Mouse (Mus musculus) bone marrow macrophage, adult 2 months (primary cell): ENCODE results near the gene AA986860. TPM values are rescaled to one million over a fixed set of nuclear protein-coding genes. Genes with fewer than 3 reads are reported as not detected.

Experiments
- H3K27ac ChIP-seq: 2 replicates; pipeline ENCODE4 v1.5.1; 2012; ENCODE audit warnings: low read depth, low read length; ENCODE audit not compliant: insufficient read depth
- H3K4me1 ChIP-seq: 2 replicates; pipeline ENCODE4 v1.6.1; 2012; ENCODE audit warnings: low read length; ENCODE audit not compliant: control insufficient read depth, insufficient read depth
- H3K4me3 ChIP-seq: 2 replicates; pipeline ENCODE4 v1.5.1; 2012; ENCODE audit warnings: mild to moderate bottlenecking, low read length, moderate library complexity; ENCODE audit not compliant: insufficient read depth
- CTCF ChIP-seq: IDR thresholded peaks from 2 replicates; pipeline ENCODE4 v1.5.1; 2012; ENCODE audit warnings: low read depth, mild to moderate bottlenecking, low read length, moderate library complexity
- POLR2A ChIP-seq: IDR thresholded peaks from 2 replicates; pipeline ENCODE4 v1.6.1; 2012; ENCODE audit warnings: mild to moderate bottlenecking, low read depth, low read length, borderline replicate concordance
- polyA plus RNA-seq: library from polyadenylated mRNA; stranded (reverse); fragments of >200 nt; gene quantifications from 2 replicates; pipeline ENCODE4 v1.2.4, GENCODE M21; 2012; ENCODE audit not compliant: missing spikeins, insufficient read depth, insufficient read length

AA986860 gene
- polyA plus RNA-seq, 1 experiment, result 0.66 TPM

DNA sequence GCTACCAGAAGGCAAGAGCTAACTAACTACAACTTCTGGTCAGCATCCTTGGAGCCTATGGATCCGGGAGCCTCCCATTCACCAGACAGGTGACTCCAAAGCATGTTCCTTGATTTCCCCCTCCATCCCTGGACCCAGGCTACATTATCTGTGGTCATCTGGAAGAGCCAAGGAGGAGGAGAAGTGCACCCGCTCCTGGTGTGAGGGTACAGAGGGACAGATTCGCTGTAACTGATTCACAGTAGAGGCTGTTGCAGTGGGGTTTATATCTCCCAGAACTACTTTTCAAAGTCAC, 15.6 kb upstream of the AA986860 start:
- peak overlapping the region; percentile 89 for H3K4me3 ChIP-seq
- peaks cover 14% of the 10 kb centered on the region for H3K4me1 ChIP-seq
- TF ChIP-seq POLR2A (no peak), CTCF (no peak)
- peak overlapping the region; percentile 60 for H3K27ac ChIP-seq

DNA sequence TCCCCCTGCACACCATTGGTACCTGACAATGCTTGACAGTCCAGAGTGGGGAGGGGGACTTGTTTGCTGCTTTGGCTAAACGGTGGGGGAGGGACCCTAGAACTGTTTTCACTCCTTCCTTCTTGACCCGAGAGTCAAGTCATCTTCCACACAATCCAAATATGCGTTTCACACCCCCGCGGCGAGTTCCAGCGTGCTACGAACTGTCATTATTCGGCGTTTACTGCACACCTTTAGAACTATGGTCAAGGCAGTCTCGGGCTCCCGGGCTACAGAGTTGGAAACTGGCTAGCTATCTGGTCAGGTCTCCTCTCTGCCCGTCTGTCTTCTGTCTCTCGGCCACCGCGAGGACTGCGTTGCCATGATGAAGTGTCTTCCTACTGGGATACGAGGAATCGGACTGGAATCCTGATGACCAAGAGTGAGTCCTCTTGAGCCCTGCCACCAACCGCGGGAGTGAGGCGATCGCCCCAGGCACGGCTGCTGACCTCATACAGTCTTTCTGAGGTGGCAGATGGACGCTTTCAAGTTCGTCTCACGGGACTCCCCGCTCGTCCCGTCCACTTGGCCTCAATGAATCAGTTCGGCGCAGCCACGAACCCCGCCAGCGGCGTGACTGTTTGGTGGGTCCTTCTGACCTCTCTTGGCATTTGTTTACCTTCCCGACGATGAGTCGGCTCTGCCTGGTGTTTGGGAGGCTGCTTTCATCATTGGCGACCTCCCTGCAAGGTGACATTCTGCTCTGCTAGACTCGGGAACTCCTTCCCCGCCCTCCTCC, 15.1 kb upstream of the AA986860 start:
- Histone ChIP-seq H3K4me1 (peaks cover 14% of the 10 kb centered on the region), H3K4me3 (peak overlapping the region; percentile 89)
- TF ChIP-seq CTCF (no peak), POLR2A (no peak)

DNA sequence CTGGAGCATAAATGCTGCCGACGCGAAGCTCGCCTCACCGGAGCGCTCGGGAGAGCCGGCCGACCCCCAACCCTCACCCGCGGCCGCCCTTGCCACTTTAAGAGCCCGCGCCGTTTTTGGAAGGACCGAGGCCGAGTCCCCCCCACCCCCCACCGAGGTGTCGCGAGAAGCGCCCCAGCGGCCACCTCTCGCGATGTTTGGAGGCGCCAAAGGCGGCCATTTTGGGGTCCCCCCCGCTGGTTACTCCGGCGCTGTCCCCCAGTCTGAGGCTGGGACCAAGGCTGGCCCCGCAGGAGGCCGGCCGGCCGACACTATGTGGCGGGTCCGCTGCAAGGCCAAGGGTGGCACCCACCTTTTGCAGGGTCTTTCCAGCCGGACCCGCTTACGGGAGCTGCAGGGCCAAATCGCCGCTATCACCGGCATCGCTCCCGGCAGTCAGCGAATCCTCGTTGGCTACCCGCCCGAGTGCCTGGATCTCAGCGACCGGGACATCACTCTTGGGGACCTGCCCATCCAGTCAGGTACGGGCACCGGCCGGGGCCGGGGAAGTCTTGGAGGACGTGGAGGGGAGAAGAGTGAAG, 14.4 kb upstream of the AA986860 start, which contains the start of gene Yod1:
TSS of gene Yod1 (plus strand) at position 37 of the 581 bp plus-strand sequence.
- Histone ChIP-seq H3K4me3 (peak within 1 kb of the TSS; percentile 89), H3K27ac (peak within 1 kb of the TSS; percentile 60), H3K4me1 (peaks cover 14% of the 10 kb centered on the region)
- TF ChIP-seq POLR2A, result no peak
- TF ChIP-seq CTCF, result no peak

More for the DNA sequence above, 15.1 kb upstream of the AA986860 start:
- H3K27ac ChIP-seq, result peak overlapping the region; percentile 60

DNA sequence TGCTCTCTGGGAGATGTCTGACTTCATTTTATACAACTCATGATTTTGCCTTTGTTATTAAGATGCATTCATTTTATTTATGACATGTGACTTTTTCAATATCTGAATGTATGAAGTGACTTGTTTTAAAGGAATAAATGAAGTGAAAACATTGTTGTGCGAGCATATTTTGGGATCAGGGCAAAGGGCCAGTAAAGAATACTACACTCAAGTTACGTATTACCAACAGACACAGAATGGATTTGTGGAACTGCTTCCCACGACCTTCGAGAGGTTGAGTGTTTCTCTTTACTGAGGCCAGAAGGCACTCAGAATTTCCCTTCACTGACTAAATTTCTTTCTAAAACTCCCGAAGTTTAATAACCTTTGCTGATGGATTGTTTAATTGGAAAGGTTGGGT, 7.6 kb upstream of the AA986860 start:
- Histone ChIP-seq H3K4me1 (no peaks in the 10 kb centered on the region), H3K4me3 (no peak overlapping the region), H3K27ac (no peak overlapping the region)
- no peak for TF ChIP-seq POLR2A
- no peak for TF ChIP-seq CTCF

DNA sequence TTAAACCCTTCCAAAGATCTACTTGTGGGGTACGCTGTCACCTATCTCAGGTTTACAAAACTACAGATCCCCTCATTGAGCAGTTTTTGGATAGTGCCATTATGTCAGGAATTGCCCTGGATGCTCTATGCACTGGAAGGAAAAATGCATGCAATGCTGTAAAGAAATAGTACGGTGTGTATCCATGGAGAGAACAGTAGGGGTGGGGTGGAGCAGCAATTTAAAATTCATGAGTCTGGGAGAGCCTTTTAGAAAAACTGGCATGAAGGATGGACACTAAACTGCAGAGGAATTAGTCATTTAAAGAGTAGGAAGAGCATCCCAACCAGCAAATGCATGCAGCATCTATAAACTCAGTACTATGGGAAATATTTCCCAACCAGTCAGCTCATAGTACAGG, 5.4 kb upstream of the AA986860 start:
- no peak overlapping the region for H3K4me3 ChIP-seq
- no peaks in the 10 kb centered on the region for H3K4me1 ChIP-seq
- no peak overlapping the region for H3K27ac ChIP-seq
- TF ChIP-seq CTCF (no peak), POLR2A (no peak)

DNA sequence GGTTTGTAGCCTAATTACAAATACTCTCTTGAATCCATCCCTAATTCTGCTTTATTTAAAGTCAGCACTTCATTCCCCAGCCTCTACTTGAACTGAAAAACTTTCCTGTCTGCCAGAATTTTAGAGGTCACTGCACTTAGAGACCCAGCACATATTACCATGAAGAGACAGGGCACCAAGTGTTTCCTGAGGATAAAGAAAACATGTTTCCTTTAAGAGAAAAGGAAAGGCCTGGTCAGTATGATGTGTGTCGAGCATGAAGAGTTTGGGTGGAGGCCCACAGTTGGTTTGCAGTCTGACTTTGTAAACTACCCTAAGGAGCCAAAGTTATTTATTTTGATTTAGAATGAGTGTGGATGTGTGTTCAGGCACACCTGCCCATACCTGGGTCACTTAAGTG, 3.7 kb upstream of the AA986860 start:
- TF ChIP-seq CTCF (no peak), POLR2A (no peak)

DNA sequence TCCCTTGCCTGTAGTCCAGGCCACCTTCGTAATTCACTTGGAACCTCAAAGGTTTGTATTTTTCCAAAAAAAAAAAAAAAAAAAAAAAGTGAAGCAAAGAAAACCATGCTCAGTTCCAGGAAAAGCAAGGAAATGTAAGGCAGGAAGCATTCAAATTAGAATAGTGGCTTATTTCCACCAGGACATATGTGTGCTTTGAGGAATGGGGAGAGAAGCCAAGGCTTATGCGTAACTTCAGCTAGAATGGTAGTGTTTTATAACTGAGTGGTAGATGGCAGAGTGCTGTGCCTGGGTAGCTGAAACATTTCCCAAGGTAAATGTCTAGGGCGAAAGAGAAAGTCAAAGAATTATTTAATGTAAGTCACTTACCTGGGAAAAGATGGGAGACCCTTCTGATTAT, 3.1 kb upstream of the AA986860 start:
- no peaks in the 10 kb centered on the region for H3K4me1 ChIP-seq
- H3K27ac ChIP-seq, result no peak overlapping the region
- TF ChIP-seq CTCF, result no peak
- TF ChIP-seq POLR2A, result no peak
- no peak overlapping the region for H3K4me3 ChIP-seq

More for the DNA sequence above, 3.7 kb upstream of the AA986860 start:
- no peaks in the 10 kb centered on the region for H3K4me1 ChIP-seq
- no peak overlapping the region for H3K4me3 ChIP-seq
- H3K27ac ChIP-seq, result no peak overlapping the region

DNA sequence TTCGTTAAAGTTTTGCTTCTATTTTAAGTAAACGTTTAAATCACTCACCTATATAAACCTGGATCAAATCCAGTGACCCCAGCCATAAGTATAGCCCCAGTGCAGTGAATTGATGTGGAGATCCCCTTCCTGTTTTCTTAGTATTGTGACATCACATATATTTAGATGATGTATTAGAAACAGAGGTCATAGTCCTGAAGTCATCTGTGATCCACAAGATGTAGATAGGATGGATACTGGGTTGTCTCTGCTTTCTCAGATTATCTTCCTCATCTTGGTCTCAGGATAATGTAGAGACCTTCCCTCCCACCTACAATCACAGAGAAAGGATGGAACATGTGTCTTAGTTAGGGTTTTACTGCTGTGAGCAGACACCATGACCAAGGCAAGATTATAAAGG, 2.6 kb upstream of the AA986860 start, which contains the start of gene Pfkfb2:
TSS of gene Pfkfb2 (minus strand) at position 101 of the 400 bp plus-strand sequence.
- Histone ChIP-seq H3K4me1 (no peaks in the 10 kb centered on the region), H3K4me3 (no peak within 1 kb of the TSS), H3K27ac (no peak within 1 kb of the TSS)
- TF ChIP-seq CTCF, result no peak
- no peak for TF ChIP-seq POLR2A

DNA sequence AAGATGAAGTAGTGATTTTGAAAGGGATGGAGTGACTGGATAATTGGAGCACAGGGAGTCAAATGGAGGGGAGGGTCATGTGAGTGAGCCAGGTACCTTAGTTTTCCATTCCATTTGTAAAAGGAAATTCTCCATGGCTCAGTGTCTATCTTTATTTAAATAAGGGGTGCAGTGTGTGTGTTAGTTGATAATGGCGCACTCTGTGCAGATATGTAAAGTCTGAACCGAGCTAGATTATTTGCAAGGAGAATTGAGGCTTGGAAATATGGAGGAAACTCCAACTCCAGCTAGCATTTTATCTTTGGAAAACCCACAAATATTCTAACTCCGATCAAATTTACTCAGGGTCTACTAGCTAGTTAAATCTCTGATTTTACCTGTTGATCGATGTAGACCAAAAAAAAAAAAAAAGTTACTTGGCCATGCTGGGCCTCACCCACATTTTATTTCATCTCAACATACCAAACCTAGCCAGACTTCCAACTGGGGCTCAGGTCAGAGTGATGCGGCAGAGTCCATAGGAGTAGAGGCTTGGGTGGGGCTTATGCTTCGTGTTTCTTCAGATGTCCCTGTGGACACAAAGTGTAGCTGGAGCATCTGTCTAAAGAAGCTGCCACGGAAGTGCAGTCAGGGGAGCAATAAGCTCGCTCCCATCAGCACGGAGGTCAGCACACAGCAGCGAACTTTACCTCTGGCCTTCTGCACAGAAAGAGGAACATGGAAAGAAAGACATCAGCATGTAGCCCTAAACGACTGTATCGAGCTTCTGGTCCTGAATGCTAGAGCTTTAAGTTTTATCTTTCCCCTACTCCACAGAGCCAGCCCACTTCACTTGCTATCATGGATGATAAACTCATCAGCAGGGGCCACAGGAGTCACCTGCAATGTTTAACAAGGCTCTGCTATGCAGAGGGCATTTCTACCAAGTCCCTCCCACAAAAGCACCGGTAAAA, 1.2 kb downstream of the AA986860 start:
- H3K27ac ChIP-seq, result no peak overlapping the region
- TF ChIP-seq CTCF (no peak), POLR2A (no peak)
- H3K4me3 ChIP-seq, result no peak overlapping the region
- no peaks in the 10 kb centered on the region for H3K4me1 ChIP-seq
